Mouse (Mus musculus): ENCODE measurements around the gene Myo9a. TPM values are rescaled to one million over a fixed set of nuclear protein-coding genes. Genes with fewer than 3 reads are reported as not detected.
"Not testable (repeated sequence)": the region's sequence is repeated elsewhere in the genome, so short reads cannot be mapped to it uniquely, and the experiment has no call there.

The Myo9a gene
- polyA plus RNA-seq, 1 experiment from 2014 or later: 15.9 TPM

- H3K27ac ChIP-seq: no peak overlapping the region
- H3K4me3 ChIP-seq: no peak overlapping the region
- no peaks in the 10 kb centered on the region for H3K9me3 ChIP-seq
- H3K36me3 ChIP-seq: no peaks in the 10 kb centered on the region
- H3K27me3 ChIP-seq: no peaks in the 10 kb centered on the region
- ATAC-seq (ENCODE audit: insufficient number of reproducible peaks, low FRiP score, low TSS enrichment, low read depth): no peak
- H3K4me2 ChIP-seq: no peak overlapping the region
- WGBS: 83% methylated on average over 7 of the region's 7 CpGs
- H3K4me1 ChIP-seq: peaks cover 19% of the 10 kb centered on the region; the same call in 1 of the 2 replicates
- no peak overlapping the region for H3K9ac ChIP-seq
Observed at GRCm38 (mm10) chr9:59953556-59953955, 202.9 kb downstream of the Myo9a start.

GRCm38 (mm10) chr9:59955199-59955598, 204.5 kb downstream of the Myo9a start:
- Histone ChIP-seq H3K4me2 (no peak overlapping the region), H3K27ac (peak overlapping the region; percentile 78), H3K9ac (no peak overlapping the region), H3K27me3 (no peaks in the 10 kb centered on the region), H3K36me3 (no peaks in the 10 kb centered on the region), H3K4me3 (no peak overlapping the region), H3K4me1 (peaks cover 25% of the 10 kb centered on the region; the same call in 1 of the 2 replicates), H3K9me3 (no peaks in the 10 kb centered on the region)
- ATAC-seq (ENCODE audit: insufficient number of reproducible peaks, low FRiP score, low TSS enrichment, low read depth): no peak
- 28% methylated on average over 3 of the region's 3 CpGs for WGBS

GRCm38 (mm10) chr9:59955692-59956091, 205.0 kb downstream of the Myo9a start:
- Histone ChIP-seq H3K27ac (peak overlapping the region; percentile 78), H3K4me3 (no peak overlapping the region)
- ATAC-seq (ENCODE audit: insufficient number of reproducible peaks, low FRiP score, low TSS enrichment, low read depth): no peak

GRCm38 (mm10) chr9:59956496-59956895, 205.8 kb downstream of the Myo9a start:
- Histone ChIP-seq H3K4me3 (peak overlapping the region; percentile 18), H3K36me3 (no peaks in the 10 kb centered on the region), H3K9me3 (no peaks in the 10 kb centered on the region), H3K4me1 (peaks cover 28% of the 10 kb centered on the region; the same call in 1 of the 2 replicates), H3K4me2 (peak overlapping the region; percentile 20; the same call in 1 of the 2 replicates), H3K27ac (peak overlapping the region; percentile 54), H3K9ac (no peak overlapping the region), H3K27me3 (no peaks in the 10 kb centered on the region)
- ATAC-seq (ENCODE audit: insufficient number of reproducible peaks, low FRiP score, low TSS enrichment, low read depth): no peak
- WGBS: 18% methylated on average over 6 of the region's 6 CpGs

More at GRCm38 (mm10) chr9:59955692-59956091, 205.0 kb downstream of the Myo9a start:
- 57% methylated on average over 6 of the region's 6 CpGs for WGBS
- no peaks in the 10 kb centered on the region for H3K9me3 ChIP-seq
- H3K4me1 ChIP-seq: peaks cover 26% of the 10 kb centered on the region; the same call in 1 of the 2 replicates
- no peaks in the 10 kb centered on the region for H3K27me3 ChIP-seq
- H3K36me3 ChIP-seq: no peaks in the 10 kb centered on the region
- no peak overlapping the region for H3K4me2 ChIP-seq
- H3K9ac ChIP-seq: no peak overlapping the region

DNA sequence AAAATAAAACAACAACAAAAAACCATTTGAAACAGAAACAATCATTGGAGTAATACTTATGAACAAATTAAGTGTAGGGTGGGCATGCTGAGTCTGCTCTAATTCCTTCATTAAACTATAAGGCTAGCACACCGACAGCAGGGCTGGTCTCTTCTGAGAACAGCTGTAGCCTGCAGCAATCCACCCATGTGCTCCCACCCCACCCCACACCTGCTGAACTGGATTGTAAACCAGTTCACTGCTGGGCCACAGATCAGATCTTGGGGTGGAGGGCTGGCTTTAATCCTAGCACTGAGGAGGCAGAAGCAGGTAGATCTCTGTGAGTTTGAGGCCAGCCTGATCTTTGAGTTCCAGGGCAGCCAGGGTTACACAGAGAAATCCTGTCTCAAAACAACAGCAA, 207.4 kb downstream of the Myo9a start:
- ATAC-seq (ENCODE audit: insufficient number of reproducible peaks, low FRiP score, low TSS enrichment, low read depth); H3K27me3 ChIP-seq: not testable (repeated sequence)

DNA sequence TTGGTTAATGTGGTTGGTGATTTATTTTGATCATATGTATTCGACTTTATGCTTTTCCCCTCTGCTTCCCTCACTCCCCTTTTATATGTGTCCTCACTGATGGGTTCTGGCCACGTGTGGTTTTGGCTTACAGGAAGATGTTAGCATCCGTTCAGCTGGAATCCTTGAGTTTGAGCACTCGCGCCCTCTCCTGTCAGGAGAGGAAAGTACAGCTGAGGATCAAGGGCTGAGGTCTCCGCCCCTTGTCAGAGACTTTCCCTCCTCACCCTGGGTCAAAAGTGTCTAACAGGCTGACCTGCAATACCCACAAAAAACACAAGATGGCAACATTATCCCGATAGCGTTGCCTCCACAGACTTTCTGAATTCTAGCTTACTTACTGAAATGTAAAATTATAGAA, 208.6 kb downstream of the Myo9a start:
- peak; percentile 50 for ATAC-seq (ENCODE audit: insufficient number of reproducible peaks, low FRiP score, low TSS enrichment, low read depth)
- no peak overlapping the region for H3K27ac ChIP-seq
- H3K9me3 ChIP-seq: no peaks in the 10 kb centered on the region
- no peak overlapping the region for H3K9ac ChIP-seq
- peaks cover 22% of the 10 kb centered on the region for H3K4me1 ChIP-seq
- 1% methylated on average over 8 of the region's 8 CpGs for WGBS
- H3K4me3 ChIP-seq: no peak overlapping the region
- no peaks in the 10 kb centered on the region for H3K36me3 ChIP-seq
- no peaks in the 10 kb centered on the region for H3K27me3 ChIP-seq
- no peak overlapping the region for H3K4me2 ChIP-seq

More for the DNA sequence above, 207.4 kb downstream of the Myo9a start:
- WGBS: 31% methylated on average over 1 of the region's 1 CpGs
- not testable (repeated sequence) for H3K9ac ChIP-seq, H3K36me3 ChIP-seq, H3K9me3 ChIP-seq, H3K27ac ChIP-seq, H3K4me2 ChIP-seq, H3K4me3 ChIP-seq
- peaks cover 23% of the 10 kb centered on the region for H3K4me1 ChIP-seq

DNA sequence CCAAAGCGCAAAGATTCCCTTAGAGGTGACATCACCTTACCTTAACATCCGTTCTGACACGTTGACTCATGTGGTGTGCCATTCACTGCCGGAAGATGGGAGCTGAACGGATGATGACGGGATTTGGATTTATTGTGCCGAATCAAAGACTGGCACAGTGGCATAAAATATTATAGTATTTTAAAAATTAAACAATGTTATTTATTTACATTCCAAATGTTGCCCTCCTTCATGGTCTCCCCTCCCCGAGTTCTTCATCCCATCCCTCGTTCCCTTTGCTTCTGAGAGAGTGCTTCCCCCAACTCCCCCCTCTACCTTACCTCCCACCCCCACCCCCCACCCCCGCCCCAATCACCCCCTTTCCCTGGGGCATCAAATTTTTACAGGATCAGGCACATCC, 209.9 kb downstream of the Myo9a start, which contains the start of gene Nr2e3:
Nr2e3 (minus strand) TSS at position 101 of the 400 bp plus-strand sequence.
- no peaks in the 10 kb centered on the region for H3K9me3 ChIP-seq
- H3K4me3 ChIP-seq: no peak within 1 kb of the TSS
- H3K4me2 ChIP-seq: no peak within 1 kb of the TSS
- peak within 1 kb of the TSS; percentile 57; the same call in 1 of the 2 replicates for H3K27ac ChIP-seq
- ATAC-seq (ENCODE audit: insufficient number of reproducible peaks, low FRiP score, low TSS enrichment, low read depth): no peak
- 78% methylated on average over 10 of the region's 10 CpGs for WGBS
- no peak within 1 kb of the TSS for H3K9ac ChIP-seq
- peaks cover 32% of the 10 kb centered on the region for H3K4me1 ChIP-seq
- H3K27me3 ChIP-seq: no peaks in the 10 kb centered on the region
- H3K36me3 ChIP-seq: no peaks in the 10 kb centered on the region

DNA sequence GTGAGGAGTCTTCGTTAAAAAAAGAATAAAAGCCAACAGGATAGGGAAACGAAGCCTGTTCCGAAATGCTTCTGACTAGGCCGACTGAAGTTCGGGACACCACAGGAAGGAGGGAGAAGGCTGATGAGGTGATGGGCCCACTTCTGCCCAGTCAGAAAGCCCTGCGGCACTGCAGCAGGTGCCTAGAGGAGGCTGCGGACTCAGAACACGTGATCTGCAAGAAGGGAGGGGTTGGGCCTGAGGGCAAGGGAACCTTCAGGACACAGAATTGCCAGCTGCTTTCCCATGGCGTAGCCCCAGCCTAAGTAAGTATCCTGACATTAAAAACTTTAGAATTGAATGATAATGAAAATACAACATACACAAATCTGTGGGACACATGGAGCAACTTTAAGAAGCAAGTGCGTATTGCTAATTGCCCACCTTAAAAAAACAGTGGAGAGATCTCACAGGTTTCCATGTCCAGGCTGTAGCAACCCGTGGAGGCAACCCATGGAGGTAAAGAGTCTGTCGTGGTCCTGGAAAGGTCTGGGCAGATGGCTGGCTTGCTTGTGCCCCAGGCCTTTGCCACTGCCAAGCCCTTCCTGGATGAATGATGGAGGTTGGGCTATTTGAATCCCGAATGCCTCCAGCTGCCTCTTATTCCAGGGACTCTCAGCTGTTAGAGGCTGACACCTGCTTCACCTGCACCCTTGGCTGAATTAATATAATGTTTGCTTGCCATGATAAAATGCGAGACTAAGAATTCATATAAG, 210.7 kb downstream of the Myo9a start:
- WGBS: 36% methylated on average over 14 of the region's 14 CpGs

DNA sequence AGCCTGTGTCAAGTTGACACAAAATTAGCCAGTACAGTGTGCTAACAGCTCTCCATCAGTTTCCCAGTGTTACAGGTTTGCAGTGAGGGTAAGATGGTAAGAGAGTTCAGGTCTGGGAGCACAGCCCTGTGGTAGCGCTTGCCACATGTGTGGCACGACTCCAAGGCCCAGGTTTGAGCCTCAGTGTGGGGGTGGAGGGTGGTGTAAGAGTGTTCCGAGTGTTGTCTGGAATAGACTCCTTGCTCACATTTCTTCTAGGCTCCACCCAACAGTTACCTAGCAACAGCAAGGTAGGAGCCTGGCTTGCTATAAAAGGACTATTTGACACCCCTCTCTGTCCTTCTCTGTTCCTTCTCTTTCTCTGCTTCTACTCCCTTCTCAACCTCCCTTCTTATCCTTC, 213.7 kb downstream of the Myo9a start:
- Histone ChIP-seq H3K4me1 (peaks cover 35% of the 10 kb centered on the region), H3K27me3 (no peaks in the 10 kb centered on the region), H3K9me3 (no peaks in the 10 kb centered on the region), H3K9ac (no peak overlapping the region), H3K27ac (peak overlapping the region; percentile 58; the same call in 1 of the 2 replicates), H3K4me3 (no peak overlapping the region), H3K36me3 (no peaks in the 10 kb centered on the region), H3K4me2 (no peak overlapping the region)
- WGBS: 25% methylated on average over 3 of the region's 3 CpGs
- peak; percentile 64; the same call in 1 of the 2 replicates for ATAC-seq (ENCODE audit: insufficient number of reproducible peaks, low FRiP score, low TSS enrichment, low read depth)

More for the DNA sequence above, 210.7 kb downstream of the Myo9a start:
- no peaks in the 10 kb centered on the region for H3K27me3 ChIP-seq
- no peaks in the 10 kb centered on the region for H3K9me3 ChIP-seq
- no peak overlapping the region for H3K4me2 ChIP-seq
- H3K4me3 ChIP-seq: no peak overlapping the region
- H3K36me3 ChIP-seq: no peaks in the 10 kb centered on the region
- H3K9ac ChIP-seq: no peak overlapping the region
- peaks cover 34% of the 10 kb centered on the region for H3K4me1 ChIP-seq
- no peak for ATAC-seq (ENCODE audit: insufficient number of reproducible peaks, low FRiP score, low TSS enrichment, low read depth)
- no peak overlapping the region for H3K27ac ChIP-seq

DNA sequence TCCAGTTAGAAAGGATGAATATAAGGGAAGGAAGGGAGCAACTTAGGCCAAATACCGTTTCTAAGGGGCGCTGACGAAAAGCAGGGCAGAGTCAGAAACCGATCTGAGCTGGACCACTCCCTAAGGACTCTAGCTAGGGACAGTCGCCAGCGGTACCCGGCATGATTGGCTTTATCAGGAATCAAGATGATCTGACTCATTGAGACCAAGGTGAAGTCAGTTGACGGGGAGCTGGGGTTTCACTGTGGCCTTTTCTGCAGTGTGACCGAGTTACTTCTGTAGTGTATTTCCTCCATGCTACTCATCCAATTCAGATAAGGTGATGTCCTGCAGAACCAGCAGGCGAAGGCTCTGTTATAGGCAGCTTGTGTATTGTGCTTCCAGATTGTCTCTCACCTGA, 214.3 kb downstream of the Myo9a start:
- H3K4me1 ChIP-seq: peaks cover 32% of the 10 kb centered on the region
- no peak overlapping the region for H3K4me3 ChIP-seq
- no peak for ATAC-seq (ENCODE audit: insufficient number of reproducible peaks, low FRiP score, low TSS enrichment, low read depth)
- WGBS: 73% methylated on average over 10 of the region's 10 CpGs
- H3K27me3 ChIP-seq: no peaks in the 10 kb centered on the region
- no peaks in the 10 kb centered on the region for H3K36me3 ChIP-seq
- no peak overlapping the region for H3K9ac ChIP-seq
- H3K4me2 ChIP-seq: no peak overlapping the region
- H3K9me3 ChIP-seq: no peaks in the 10 kb centered on the region
- 0 out of 2 replicates have a peak overlapping the region, but pooled peaks have one; percentile 6 for H3K27ac ChIP-seq

DNA sequence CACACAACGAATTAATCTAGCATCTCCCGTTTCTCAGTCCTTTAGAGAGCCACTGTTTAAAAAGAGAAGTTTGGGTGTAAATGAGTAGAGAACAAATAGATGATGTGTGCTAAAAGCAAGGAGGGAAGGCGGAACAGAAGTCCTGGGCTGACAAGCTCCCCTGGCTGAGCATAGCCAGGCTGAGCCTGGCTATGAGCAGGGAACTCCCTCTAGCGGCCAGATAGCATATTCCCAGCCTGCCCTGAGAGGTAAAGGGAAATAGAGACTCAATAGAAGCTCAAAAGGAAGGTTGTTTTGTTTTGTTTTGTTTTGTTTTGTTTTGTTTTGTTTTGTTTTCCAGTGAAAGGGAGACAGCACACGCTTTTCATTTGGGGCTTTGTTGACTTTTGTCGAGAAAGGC, 218.7 kb downstream of the Myo9a start:
- Histone ChIP-seq H3K9ac (no peak overlapping the region), H3K27ac (no peak overlapping the region), H3K36me3 (peaks cover 19% of the 10 kb centered on the region; the same call in 1 of the 2 replicates), H3K9me3 (no peaks in the 10 kb centered on the region), H3K4me1 (peaks cover 24% of the 10 kb centered on the region), H3K4me3 (no peak overlapping the region), H3K27me3 (no peaks in the 10 kb centered on the region), H3K4me2 (no peak overlapping the region)
- WGBS: 26% methylated on average over 6 of the region's 6 CpGs
- no peak for ATAC-seq (ENCODE audit: insufficient number of reproducible peaks, low FRiP score, low TSS enrichment, low read depth)

GRCm38 (mm10) chr9:59971263-59971662, 220.6 kb downstream of the Myo9a start:
- no peaks in the 10 kb centered on the region for H3K27me3 ChIP-seq
- H3K9ac ChIP-seq: no peak overlapping the region
- H3K36me3 ChIP-seq: peaks cover 19% of the 10 kb centered on the region; the same call in 1 of the 2 replicates
- no peak overlapping the region for H3K27ac ChIP-seq
- no peak for ATAC-seq (ENCODE audit: insufficient number of reproducible peaks, low FRiP score, low TSS enrichment, low read depth)
- no peak overlapping the region for H3K4me2 ChIP-seq
- peaks cover 11% of the 10 kb centered on the region; the same call in 1 of the 2 replicates for H3K4me1 ChIP-seq
- H3K4me3 ChIP-seq: no peak overlapping the region
- WGBS: 68% methylated on average over 4 of the region's 4 CpGs
- no peaks in the 10 kb centered on the region for H3K9me3 ChIP-seq
